Mouse (Mus musculus): ENCODE results near the gene Papss1. TPM values are rescaled to one million over a fixed set of nuclear protein-coding genes. Genes with fewer than 3 reads are reported as not detected.

The Papss1 gene
- polyA plus RNA-seq, 1 experiment from 2014 or later, result 98.6 TPM

- Histone ChIP-seq H3K9me3 (ENCODE audit: low read depth, low read length) (no peaks in the 10 kb centered on the region), H3K4me3 (ENCODE audit: low read depth, low read length) (no peak overlapping the region), H3K4me1 (ENCODE audit: insufficient read depth) (no peaks in the 10 kb centered on the region), H3K4me2 (no peak overlapping the region), H3K9ac (no peak overlapping the region), H3K36me3 (ENCODE audit: insufficient read depth) (peaks cover 49% of the 10 kb centered on the region), H3K27me3 (ENCODE audit: insufficient read depth, low read length) (no peaks in the 10 kb centered on the region), H3K27ac (ENCODE audit: low read depth) (no peak overlapping the region)
- no peak for TF ChIP-seq CTCF (IDR thresholded peaks at IDR 0.05; ENCODE audit: low read depth)
- DNase-seq (no peak), ATAC-seq (ENCODE audit: insufficient read depth) (no peak)
- WGBS, result 63% methylated on average over 1 of the region's 1 CpGs
Measured at GRCm38 (mm10) chr3:131601366-131601765, 36.8 kb downstream of the Papss1 start.

- Histone ChIP-seq H3K4me1 (ENCODE audit: insufficient read depth) (no peaks in the 10 kb centered on the region), H3K36me3 (ENCODE audit: insufficient read depth) (peaks cover 60% of the 10 kb centered on the region), H3K27me3 (ENCODE audit: insufficient read depth, low read length) (no peaks in the 10 kb centered on the region), H3K9ac (no peak overlapping the region), H3K27ac (ENCODE audit: low read depth) (no peak overlapping the region), H3K4me2 (no peak overlapping the region), H3K4me3 (ENCODE audit: low read depth, low read length) (no peak overlapping the region), H3K9me3 (ENCODE audit: low read depth, low read length) (no peaks in the 10 kb centered on the region)
- TF ChIP-seq CTCF (IDR thresholded peaks at IDR 0.05; ENCODE audit: low read depth), result no peak
- ATAC-seq (ENCODE audit: insufficient read depth) (peak; percentile 35; the same call in 1 of the 2 replicates), DNase-seq (no peak)
- 75% methylated on average over 4 of the region's 4 CpGs for WGBS
Measured at GRCm38 (mm10) chr3:131602995-131603414, 38.4 kb downstream of the Papss1 start.

DNA sequence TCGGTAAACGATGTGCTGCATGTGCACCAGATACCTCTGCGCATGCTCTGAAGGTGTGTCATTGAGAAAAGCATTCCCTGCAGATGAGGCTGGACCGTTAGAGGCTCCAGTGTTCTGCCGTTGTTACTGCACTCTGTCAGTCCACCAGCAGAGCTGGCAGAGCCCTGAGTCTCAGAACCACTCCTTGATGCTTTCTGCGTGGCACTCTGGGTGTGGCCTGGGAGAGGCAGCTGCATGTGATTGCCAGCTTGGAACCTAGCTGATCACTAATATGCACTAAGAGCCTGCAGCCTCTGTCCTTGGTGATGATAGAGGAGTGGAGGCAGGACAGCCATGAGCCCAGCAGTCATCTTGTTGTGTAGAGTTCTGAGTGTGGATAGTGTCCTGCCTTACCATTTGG, 43.5 kb downstream of the Papss1 start:
- Histone ChIP-seq H3K36me3 (ENCODE audit: insufficient read depth) (peaks cover 71% of the 10 kb centered on the region), H3K4me3 (ENCODE audit: low read depth, low read length) (no peak overlapping the region), H3K9ac (no peak overlapping the region), H3K27me3 (ENCODE audit: insufficient read depth, low read length) (no peaks in the 10 kb centered on the region), H3K27ac (ENCODE audit: low read depth) (no peak overlapping the region), H3K4me1 (ENCODE audit: insufficient read depth) (no peaks in the 10 kb centered on the region), H3K9me3 (ENCODE audit: low read depth, low read length) (no peaks in the 10 kb centered on the region), H3K4me2 (no peak overlapping the region)
- ATAC-seq (ENCODE audit: insufficient read depth), result no peak
- no peak for DNase-seq
- TF ChIP-seq CTCF (IDR thresholded peaks at IDR 0.05; ENCODE audit: low read depth), result no peak
- WGBS, result 91% methylated on average over 6 of the region's 6 CpGs

GRCm38 (mm10) chr3:131609651-131610050, 45.1 kb downstream of the Papss1 start:
- no peaks in the 10 kb centered on the region for H3K4me1 ChIP-seq (ENCODE audit: insufficient read depth)
- no peak for TF ChIP-seq CTCF (IDR thresholded peaks at IDR 0.05; ENCODE audit: low read depth)
- H3K36me3 ChIP-seq (ENCODE audit: insufficient read depth), result peaks cover 77% of the 10 kb centered on the region
- H3K4me3 ChIP-seq (ENCODE audit: low read depth, low read length), result no peak overlapping the region
- no peak overlapping the region for H3K27ac ChIP-seq (ENCODE audit: low read depth)
- H3K9ac ChIP-seq, result no peak overlapping the region
- H3K9me3 ChIP-seq (ENCODE audit: low read depth, low read length), result no peaks in the 10 kb centered on the region
- DNase-seq (no peak), ATAC-seq (ENCODE audit: insufficient read depth) (no peak)
- H3K27me3 ChIP-seq (ENCODE audit: insufficient read depth, low read length), result no peaks in the 10 kb centered on the region
- WGBS, result 74% methylated on average over 4 of the region's 4 CpGs
- no peak overlapping the region for H3K4me2 ChIP-seq

- no peak for ATAC-seq (ENCODE audit: insufficient read depth)
- Histone ChIP-seq H3K9me3 (ENCODE audit: low read depth, low read length) (no peaks in the 10 kb centered on the region), H3K4me3 (ENCODE audit: low read depth, low read length) (no peak overlapping the region), H3K4me2 (no peak overlapping the region), H3K4me1 (ENCODE audit: insufficient read depth) (no peaks in the 10 kb centered on the region), H3K9ac (no peak overlapping the region), H3K27ac (ENCODE audit: low read depth) (no peak overlapping the region), H3K27me3 (ENCODE audit: insufficient read depth, low read length) (no peaks in the 10 kb centered on the region), H3K36me3 (ENCODE audit: insufficient read depth) (peaks cover 71% of the 10 kb centered on the region)
- no peak for DNase-seq
- no peak for TF ChIP-seq CTCF (IDR thresholded peaks at IDR 0.05; ENCODE audit: low read depth)
- WGBS, result 78% methylated on average over 6 of the region's 6 CpGs
Measured at GRCm38 (mm10) chr3:131610595-131610994, 46.0 kb downstream of the Papss1 start.

DNA sequence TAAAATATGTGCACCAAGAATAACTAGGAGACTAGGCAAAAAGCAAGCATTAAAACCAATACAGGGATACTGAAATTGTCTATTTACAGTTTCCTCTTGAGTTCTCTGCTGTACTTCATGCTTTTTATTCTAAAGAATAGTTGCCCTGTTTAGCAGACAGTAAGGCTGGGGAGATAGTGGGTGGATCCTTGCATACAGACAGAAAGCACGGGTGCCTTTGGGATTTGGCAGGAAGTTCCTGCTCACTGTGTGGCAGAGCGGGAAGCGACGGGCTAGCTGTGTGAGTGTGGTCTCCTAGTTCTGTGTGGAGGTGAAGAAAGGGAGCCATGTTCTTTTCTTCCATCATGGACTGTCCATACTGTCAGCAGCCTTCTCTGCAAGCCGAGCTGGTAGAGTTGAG, 48.3 kb downstream of the Papss1 start:
- no peak overlapping the region for H3K4me3 ChIP-seq (ENCODE audit: low read depth, low read length)
- no peak overlapping the region for H3K4me2 ChIP-seq
- no peak overlapping the region for H3K27ac ChIP-seq (ENCODE audit: low read depth)
- H3K27me3 ChIP-seq (ENCODE audit: insufficient read depth, low read length), result no peaks in the 10 kb centered on the region
- peaks cover 58% of the 10 kb centered on the region for H3K36me3 ChIP-seq (ENCODE audit: insufficient read depth)
- WGBS, result 76% methylated on average over 5 of the region's 5 CpGs
- DNase-seq (no peak), ATAC-seq (ENCODE audit: insufficient read depth) (no peak)
- no peaks in the 10 kb centered on the region for H3K4me1 ChIP-seq (ENCODE audit: insufficient read depth)
- TF ChIP-seq CTCF (IDR thresholded peaks at IDR 0.05; ENCODE audit: low read depth), result no peak
- H3K9me3 ChIP-seq (ENCODE audit: low read depth, low read length), result no peaks in the 10 kb centered on the region
- H3K9ac ChIP-seq, result no peak overlapping the region

GRCm38 (mm10) chr3:131614056-131614455, 49.5 kb downstream of the Papss1 start:
- no peaks in the 10 kb centered on the region for H3K4me1 ChIP-seq (ENCODE audit: insufficient read depth)
- no peak for TF ChIP-seq CTCF (IDR thresholded peaks at IDR 0.05; ENCODE audit: low read depth)
- H3K9me3 ChIP-seq (ENCODE audit: low read depth, low read length), result no peaks in the 10 kb centered on the region
- 69% methylated on average over 8 of the region's 8 CpGs for WGBS
- H3K36me3 ChIP-seq (ENCODE audit: insufficient read depth), result peaks cover 56% of the 10 kb centered on the region
- DNase-seq, result no peak
- ATAC-seq (ENCODE audit: insufficient read depth), result no peak
- no peak overlapping the region for H3K4me2 ChIP-seq
- no peak overlapping the region for H3K9ac ChIP-seq
- no peak overlapping the region for H3K27ac ChIP-seq (ENCODE audit: low read depth)
- H3K4me3 ChIP-seq (ENCODE audit: low read depth, low read length), result no peak overlapping the region
- no peaks in the 10 kb centered on the region for H3K27me3 ChIP-seq (ENCODE audit: insufficient read depth, low read length)
